Mouse (Mus musculus): ENCODE results near the gene Gli1.
A peak's percentile ranks its signal among the peaks of the same experiment; 100 is the strongest.

The Gli1 gene

DNA sequence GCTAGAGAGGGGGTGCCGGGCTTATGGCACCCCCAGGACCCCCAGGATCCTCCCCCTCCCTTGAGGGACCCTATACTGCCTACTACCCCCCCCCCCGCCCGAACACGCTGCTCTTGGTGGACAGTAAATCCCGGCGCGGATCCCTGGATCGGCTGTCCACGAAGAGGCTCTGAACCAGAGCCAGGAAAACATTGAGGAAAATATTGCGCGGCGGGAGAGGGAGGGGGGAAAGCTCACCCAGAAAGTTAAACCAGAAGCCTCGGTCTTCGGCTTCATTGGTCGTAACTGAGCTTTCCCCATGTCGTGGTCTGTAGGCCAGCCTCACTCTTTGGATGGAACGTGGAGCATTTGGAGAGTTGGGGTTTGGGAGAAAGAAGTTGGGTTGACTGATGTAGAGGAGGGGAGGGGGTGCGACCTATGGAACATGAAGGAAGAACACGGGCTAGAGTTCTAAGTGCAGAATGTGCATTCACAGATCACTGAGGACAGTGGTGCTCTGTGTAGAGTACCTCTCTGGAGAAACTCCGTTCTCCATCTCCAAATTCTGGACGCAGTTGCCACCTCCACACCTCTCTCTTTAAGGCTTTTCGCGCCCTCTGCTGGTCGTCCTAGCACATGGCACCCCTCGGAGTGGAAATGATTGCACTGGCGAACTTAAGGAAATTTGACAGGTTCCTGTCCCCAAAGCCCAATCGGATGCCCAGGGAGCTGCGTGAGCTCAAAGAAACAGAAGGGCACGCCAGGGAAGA, at the start of gene Gli1:
Gene Gli1 (minus strand): TSS at position 84 of the 749 bp plus-strand sequence.
- peak; percentile 95 for DNase-seq (ENCODE audit: low read depth, low spot score)

DNA sequence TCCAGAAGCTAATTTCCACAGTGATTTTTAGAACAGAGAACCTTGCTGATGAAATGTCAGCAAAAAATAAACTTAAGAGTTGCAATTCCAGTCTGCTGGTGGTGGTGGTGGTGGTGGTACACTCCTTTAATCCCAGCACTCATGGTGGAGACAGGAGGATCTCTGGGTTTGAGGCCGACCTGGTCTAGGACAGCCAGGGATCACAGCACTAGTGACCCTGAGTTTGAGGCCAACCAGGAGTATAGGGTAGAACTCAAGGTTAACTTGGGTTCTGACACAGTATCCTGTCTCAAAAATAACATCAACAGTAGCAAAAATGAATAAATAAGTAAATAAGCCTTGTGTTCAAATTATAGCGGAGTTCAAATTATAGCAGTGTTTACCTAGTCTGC, 40.0 kb upstream of the Gli1 start:
- no peak for DNase-seq (ENCODE audit: low read depth, low spot score)

DNA sequence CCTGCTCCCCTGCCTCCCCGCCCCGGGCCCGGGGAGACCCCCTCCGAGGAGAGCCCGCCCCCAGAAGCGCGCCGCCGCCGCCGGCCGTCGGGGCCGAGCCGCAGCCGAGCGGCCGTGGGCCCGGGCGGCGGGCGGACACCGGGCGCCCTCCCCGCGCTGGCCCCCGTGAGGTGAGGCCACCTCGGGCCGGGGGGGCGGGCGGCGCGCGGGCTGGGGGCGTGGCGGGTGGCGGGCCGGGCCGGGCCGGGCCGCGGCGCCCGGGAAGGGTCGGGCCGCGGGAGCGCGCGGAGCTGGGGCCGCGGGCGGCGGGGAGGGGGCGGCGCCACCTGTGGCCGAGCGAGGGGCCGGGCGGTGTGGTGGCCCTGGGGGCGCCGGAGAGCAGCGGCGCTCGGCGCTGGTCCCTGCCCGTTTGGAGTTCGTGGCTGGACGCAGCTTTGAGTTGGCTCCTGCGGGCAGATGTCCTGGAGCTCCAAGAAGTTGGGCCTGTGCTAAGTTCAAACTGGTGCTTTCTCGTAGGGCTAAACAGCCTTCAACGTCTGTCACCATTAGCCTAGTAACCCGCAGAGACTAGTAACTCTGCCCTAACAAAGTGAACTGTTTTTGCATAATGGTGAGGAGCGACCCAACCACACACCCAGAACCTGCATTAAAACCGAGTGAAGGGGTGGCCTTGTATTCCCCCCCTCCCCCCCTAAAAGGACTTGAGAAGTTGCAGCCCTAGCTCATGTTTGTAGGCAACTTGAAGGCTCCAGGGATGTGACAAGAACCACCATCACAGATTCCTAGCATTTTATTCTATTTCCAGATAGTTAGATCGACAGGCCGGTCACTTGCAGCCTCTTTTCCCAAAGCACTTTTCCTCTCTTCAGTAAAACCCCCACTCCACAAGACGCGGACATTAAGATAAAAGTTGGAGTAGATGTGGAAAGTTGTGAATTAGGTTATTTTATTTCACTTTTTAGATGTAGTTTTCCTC, 39.3 kb upstream of the Gli1 start:
- DNase-seq (ENCODE audit: low read depth, low spot score) = peak; percentile 59

DNA sequence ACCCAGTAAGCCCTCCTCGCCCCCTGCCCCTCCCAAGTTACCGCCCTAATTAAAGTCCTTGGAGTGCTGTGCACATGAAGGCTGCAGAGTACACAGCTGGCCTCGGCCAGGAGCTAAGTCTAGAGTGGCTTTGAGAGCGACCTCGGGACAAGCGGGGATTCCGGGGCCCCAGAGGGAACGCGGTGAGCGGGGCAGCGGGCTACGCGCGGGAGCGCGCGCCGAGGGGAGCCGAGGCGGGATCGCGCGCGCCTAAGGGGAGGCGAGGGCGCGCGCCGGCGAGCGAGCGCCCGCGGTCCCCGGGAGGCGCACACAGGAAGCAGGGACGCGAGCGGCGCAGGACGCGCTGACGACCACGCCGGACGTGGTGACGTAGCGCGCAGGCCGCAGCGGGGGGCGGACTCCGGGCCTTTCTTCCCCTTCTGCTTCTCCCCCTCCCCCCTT, 38.5 kb upstream of the Gli1 start, which contains the start of gene R3hdm2:
Gene R3hdm2 (plus strand): TSS at position 77 of the 441 bp plus-strand sequence.
- peak; percentile 82 for DNase-seq (ENCODE audit: low read depth, low spot score)

DNA sequence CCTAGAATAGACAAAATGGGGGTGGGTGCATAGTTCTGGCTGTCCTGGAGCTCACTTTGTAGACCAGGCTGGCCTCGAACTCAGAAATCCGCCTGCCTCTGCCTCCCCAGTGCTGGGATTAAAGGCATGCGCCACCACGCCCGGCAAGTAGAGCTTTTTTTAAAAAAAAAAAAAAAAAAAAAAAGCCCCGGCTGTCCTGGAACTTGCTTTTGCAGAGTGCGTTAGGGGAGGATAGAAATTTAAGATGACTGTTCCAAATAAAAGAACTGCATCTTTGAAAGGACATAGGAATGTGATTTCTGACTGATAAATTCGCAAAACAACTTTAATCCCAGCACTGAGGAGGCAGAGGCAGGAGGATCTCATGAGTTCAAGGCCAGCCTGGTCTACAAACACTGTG, 37.9 kb upstream of the Gli1 start:
- no peak for DNase-seq (ENCODE audit: low read depth, low spot score)

DNA sequence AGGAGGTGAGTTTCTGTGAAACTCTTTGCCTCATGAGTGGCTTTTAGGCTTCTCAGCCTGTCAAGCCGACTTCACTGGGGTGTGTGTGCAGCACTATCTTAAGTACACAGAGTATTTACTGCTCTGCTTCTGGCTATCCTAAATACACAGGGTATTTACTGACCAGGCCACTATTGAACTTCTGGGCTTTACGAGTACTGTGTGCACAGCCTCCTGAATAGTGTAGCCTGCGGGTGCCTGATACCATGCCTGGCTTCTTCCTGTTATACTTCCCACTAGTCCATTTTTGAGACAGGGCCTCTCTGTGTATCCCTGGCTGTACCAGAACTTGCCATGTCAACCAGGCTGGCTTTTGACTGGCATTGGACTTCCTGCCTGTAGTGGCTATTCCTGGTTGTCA, 35.9 kb upstream of the Gli1 start:
- DNase-seq (ENCODE audit: low read depth, low spot score) = no peak

DNA sequence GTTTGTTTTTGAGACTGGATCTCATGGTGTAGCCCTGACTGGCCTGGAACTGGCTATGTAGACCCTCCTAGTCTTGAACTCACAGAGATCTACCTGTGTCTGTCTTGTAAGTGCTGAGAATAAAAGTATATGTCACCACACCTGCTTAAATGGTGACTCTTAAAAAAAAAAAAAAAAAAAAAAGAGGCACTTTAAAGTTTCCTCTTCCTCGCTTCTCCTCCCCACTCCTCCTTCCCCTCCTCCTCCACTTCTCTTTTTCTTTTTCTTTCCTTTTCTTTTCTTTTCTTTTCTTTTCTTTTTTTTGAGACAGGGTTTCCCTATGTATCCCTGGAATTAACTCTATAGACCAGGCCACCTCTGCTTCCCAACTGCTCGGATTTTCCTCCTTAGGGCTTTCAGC, 29.2 kb upstream of the Gli1 start:
- DNase-seq (ENCODE audit: low read depth, low spot score) = no peak

DNA sequence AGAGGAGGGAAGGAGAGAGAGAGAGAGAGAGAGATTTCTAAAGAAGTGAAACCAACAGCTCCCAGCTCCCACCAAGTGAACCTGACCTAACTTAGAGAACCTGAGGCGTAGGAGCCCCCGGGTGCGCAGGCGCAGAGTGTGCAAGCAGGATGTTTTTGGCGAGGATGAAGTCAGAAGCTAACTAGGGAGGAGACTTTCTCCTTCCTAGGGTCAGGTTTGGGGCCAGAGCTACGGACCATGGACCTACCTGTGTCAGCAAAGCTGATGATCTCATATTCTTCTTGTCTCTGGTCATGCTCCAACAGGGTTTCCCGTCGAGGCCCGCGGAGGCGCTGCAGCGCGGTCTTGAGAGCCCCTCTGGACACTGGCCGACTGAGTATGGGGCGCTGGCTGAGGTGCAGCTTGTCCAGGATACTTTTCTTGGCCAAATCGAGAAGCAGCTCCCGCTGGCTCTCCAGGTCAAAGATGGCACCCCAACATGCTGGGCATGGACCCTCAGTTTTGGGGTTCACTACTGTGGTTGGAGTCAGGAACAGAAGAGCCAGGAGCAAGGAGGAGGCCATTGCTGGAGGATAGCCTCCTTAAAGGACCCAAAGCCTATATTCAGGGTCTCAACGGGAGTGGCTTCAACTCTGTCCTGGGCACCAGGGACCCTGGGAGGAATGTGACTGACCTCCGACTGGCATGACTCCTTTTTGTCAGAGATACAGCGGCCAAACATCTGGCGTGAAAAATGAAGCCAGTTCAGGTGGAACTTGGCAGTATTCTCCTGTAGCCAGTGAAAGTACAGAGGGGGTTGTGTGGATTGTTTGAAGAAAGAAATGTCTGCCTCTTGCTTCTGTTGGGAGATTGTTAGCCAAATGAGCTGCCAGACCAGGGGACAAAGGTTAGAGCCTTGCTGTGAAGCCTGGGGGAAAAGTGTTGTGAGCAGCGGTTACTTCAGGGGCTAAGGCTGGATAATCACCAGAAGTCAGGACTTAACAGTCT, 28.4 kb upstream of the Gli1 start, which contains the start of gene Inhbc:
Gene Inhbc (minus strand): TSS at position 598 of the 987 bp plus-strand sequence.
- no peak for DNase-seq (ENCODE audit: low read depth, low spot score)

DNA sequence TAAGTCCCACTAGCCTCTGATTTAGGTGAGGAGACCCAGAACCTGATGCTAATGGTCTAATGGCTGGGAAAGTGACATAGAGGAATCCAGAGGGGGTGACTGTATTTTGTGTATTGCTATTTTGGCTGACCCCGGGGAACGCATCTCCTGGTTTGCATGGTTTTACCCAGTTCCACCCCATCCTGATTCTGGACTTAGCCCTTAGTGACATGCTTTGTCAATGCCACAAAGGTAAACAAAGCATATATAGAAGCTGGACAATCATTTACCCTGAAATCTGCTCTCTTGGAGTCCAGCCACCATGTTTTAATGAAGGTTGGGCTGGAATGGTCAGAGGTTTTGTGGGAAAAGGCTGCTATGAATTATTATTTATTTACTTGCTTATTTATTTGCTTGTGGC, 26.5 kb upstream of the Gli1 start:
- DNase-seq (ENCODE audit: low read depth, low spot score) = no peak

DNA sequence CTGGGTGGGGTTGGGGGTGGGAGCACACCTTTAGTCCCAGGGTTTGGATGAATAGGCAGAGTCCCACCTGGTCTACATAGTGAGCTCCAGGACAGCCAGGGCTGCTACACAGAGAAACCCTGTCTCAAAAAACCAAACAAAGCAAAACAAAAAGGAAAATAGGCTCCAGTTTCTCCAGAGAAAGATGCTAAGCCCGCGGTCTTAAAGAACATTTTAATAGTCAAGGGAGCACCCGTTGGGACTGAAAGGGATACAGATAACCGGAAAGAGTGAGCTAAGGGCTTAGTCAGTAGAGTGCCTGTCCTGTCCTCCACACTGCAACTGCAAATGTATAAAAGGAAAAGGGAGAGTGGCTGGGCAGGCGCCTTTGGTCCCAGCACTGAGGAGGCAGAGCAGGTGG, 25.3 kb upstream of the Gli1 start:
- no peak for DNase-seq (ENCODE audit: low read depth, low spot score)

DNA sequence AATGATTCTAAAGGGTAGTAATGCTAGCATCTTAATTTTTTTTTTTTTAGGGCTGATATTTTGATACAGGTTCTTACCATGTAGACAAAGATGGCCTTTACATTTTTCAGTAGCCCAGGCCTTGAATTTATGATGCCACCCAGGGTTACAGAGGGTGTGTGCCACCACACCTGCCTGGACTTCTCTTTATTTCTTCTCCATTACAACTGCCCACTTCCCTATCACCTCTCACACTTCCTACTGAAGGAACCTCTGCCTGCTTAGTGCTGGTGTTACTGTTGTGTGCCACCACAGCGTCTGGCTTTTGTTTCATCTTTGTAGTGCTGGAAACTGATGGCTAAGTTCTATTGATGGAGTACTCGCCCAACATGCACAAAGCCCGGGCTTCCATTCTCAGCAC, 18.9 kb upstream of the Gli1 start:
- no peak for DNase-seq (ENCODE audit: low read depth, low spot score)

DNA sequence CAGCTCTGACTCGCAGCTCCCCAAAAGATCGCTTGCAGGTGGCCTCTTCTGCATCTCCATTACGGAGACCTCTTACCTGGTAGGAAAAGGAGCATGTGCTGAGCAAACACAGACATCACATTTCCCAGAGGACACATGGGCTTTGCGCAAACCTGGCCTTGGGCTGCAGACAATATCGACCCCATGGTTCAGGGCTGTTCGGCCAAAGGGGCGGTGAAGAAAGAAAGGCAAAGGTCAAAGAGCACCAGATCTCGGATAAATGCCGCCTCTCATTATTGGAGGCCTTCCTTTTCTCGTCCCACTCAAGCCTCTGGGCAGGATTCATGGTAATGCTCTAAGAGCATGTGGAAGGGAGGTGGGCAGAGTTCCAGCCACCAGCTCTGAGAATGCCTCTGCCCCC, 13.6 kb upstream of the Gli1 start:
- DNase-seq (ENCODE audit: low read depth, low spot score) = no peak

DNA sequence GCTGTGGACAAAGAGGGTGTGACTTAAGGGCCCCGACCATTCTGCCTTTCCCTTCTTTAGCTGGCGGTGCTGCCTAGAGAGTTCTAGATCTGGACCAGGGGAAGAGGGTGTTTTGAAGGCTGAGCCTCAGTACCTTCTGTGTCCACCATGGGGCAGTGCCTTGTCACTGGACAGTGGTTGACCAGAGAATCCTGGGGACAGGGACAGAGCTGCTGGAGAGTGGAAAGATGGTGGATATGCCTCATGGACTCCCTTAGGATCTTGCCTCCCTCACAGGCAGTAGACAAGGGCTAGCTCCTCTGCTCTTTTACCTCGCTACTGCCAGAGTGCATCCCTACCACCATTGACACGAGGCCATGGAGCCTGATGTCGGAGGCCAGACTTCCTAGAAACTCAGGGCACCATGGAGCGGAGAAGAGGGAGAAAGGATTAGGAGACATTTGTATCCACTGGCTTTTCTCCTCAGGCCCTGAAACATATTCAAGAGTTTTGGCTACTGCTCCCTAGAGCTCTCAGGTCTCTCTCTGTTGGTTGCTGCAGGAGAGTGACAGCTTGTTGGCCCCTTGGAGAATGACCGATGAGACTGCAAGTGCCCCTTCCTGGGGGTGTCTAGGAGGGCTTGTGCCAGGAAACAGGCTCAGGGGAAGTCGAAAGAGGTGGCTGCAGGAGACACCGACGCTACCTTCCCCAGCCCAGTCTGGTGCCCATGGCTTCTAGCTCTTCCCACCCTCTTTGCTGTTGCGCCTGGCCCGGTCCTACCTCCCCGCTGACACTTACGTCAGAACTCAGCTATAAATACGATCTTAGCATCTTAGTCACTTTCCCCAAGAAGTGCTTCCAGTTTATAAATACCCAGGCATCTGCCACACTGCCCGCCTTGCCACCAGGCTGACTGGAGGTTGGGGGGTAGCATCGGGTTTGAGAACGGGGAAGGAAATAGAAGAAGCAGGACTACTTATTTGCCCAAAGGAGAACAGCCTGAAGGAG, 12.4 kb upstream of the Gli1 start, which contains the start of gene Inhbe:
Gene Inhbe (minus strand): TSS at position 503 of the 987 bp plus-strand sequence.
- DNase-seq (ENCODE audit: low read depth, low spot score) = peak; percentile 29

DNA sequence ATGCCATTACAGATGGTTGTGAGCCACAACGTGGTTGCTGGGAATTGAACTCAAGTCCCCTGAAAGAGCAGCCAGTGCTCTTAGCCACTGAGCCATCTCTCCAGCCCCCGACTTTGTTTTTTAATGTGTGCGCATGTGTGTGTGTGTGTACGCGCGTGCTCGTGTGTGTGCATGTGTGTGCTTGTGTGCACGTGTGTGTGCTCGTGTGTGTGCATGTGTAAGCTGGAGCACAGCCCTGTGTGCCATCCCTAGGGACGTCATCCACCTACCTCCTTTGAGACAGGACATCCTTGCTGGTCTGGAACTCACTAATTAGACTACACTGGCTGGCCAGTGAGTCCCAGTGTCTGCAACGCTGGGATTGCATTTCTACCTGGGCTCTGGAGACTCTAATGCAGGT, 11.0 kb upstream of the Gli1 start:
- DNase-seq (ENCODE audit: low read depth, low spot score) = no peak

DNA sequence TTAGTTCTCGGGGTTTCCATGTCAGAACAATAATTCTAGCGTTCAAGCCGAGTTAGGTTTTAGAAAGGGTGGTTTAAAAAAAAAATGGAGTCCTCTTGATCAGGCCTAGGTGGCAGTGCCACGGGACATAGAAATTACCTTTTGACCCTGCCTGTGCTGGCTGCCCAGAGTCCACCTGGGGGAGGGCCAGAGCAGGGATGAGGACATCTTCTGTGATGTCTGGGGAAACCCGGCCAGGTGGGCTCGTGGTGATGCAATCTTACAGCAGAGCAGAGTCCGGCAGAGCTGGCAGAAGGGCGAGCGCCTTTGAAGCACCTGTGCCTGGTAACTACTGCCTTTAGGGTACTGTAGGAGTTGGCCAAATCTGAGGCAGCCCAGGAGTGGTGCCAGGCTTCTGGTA, 10.4 kb upstream of the Gli1 start:
- DNase-seq (ENCODE audit: low read depth, low spot score) = no peak

DNA sequence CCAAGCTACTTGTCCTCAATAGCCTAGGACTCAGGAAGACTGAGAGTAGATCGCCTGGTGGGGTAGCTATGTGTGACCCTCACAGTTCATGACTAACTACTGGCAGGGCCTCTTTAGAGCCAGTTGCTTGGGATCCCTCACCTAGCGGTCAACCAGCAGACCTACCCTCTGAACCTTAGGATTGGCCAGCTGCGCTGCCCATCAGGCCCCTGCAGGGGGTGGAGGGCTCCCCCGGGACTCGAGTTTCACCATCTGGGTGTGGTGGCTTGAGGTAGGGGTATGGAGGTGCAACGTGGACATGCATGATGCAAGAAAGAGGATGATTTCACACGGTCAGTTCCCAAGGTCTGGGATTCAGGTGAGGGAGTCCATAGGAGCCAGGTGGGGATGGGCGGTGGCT, 9.9 kb upstream of the Gli1 start:
- no peak for DNase-seq (ENCODE audit: low read depth, low spot score)

DNA sequence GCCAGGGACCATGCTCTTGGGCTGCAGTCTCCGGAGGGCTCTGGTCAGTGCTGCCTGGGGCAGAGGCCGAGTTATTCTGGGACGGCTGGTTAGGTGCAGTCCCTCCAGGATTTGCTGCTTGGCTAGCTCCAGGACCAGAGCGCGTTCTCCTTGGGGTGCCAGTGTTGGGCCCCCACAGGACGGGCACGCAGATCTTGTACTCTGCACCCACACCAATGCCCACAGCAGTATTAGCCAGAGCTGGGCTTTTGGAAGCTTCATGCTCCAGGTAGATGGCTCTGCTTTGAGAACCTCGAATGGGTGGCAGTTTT, 9.5 kb upstream of the Gli1 start:
- DNase-seq (ENCODE audit: low read depth, low spot score) = no peak

DNA sequence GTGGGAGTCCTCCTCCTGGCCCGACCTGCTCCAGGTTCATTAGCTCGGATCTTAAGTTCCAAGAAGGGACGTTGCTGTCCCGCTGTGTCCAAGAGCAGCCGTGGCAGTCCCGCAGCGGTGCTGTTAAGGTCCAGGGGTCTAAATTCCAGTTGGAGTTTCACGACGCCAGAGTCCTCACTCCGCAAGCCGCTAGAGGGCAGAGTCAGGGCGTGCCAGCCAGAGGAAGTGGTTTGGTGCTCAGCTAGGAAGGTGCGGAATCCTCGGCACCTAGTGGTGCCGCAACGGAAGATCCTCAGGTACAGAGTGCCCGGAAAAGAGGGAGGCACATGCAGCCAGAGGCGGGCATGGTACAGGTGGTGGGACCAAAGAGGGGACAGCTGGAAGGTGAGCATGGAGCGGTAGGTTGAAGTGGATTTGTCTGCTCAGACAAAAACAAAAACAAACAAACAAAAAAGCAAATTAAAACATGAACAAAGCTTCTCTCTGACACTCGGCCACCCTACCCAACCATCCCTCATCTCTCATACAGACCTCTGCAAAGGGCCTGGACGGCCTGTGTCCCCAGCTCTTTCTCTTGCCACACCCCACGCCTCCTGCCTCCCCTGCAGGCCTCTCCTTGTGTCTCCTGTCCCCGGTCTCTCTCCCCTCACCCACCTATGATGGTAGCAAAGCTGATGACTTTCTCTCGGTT, 9.0 kb upstream of the Gli1 start:
- peak; percentile 65 for DNase-seq (ENCODE audit: low read depth, low spot score)

DNA sequence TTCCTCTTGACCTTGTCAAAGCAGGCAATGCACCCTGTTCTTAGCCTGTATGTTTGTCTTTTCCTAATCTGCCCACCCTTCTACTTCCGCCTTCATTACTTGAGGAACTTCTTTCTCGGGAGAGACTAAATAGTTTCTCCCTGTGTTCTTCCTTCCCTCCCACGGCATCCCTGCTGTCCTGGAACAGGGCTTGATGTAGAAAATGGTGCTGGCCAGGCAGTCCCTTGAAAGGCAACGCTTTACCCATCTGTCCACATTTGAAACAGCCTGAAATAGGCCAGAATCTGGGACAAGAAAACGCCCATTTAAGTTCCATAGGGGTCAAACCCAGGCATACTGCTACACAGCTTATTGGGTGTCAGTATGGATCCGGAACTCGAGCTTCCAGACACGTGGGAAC, 8.0 kb upstream of the Gli1 start:
- DNase-seq (ENCODE audit: low read depth, low spot score) = no peak

DNA sequence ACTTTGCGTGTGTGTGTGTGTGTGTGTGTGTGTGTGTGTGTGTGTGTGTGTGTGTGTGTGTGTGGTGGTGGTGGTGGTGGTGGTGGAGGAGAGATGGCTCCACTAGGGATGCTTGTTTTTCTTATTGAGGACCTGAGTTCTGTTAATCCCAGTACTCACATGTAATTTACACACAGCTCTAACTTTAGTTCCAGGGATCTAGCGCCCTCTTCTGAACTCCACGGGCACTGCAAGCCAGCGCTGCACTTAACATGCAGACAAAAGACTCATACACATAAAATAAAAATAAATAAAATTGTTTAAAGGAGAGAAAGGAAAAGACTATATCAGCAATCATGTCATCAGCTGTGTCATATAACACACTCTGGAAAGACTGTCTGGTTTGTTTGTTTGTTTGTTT, 7.2 kb upstream of the Gli1 start:
- no peak for DNase-seq (ENCODE audit: low read depth, low spot score)

All from 3T3-L1 (cell line).